Mouse (Mus musculus) granulocyte monocyte progenitor cell, adult 5-6 weeks (primary cell): Measurements from ENCODE around the gene Specc1. TPM values are rescaled to one million over a fixed set of nuclear protein-coding genes. Genes with fewer than 3 reads are reported as not detected.

Experiments used
- ATAC-seq: replicated peaks from 2 replicates; pipeline ENCODE4 v1.8.0; 2016; ENCODE audit warnings: mild to moderate bottlenecking, moderate TSS enrichment, inconsistent platforms; ENCODE audit not compliant: poor library complexity, severe bottlenecking
- total RNA-seq, 2 experiments: library from RNA; stranded (forward) in 1 of 2; stranded (reverse) in 1 of 2; fragments of 200-712, 200-1000 nt in 1 of 2; fragments of >200 nt in 1 of 2; fragmentation: Nextera tagmentation in 1 of 2; gene quantifications; 2 replicates each; pipeline ENCODE4 v1.2.3; 2014 to 2017

Gene Specc1
- total RNA-seq, 2 experiments from 2014 or later, result 14.4 to 21.6 TPM

- ATAC-seq, result no peak
Measured at GRCm38 (mm10) chr11:62148026-62148425, 191.5 kb downstream of the Specc1 start.

- ATAC-seq, result peak; percentile 48; the same call in 1 of the 2 replicates
Measured at GRCm38 (mm10) chr11:62148449-62148848, 191.9 kb downstream of the Specc1 start.

- no peak for ATAC-seq
Measured at GRCm38 (mm10) chr11:62153057-62153456, 196.5 kb downstream of the Specc1 start.

DNA sequence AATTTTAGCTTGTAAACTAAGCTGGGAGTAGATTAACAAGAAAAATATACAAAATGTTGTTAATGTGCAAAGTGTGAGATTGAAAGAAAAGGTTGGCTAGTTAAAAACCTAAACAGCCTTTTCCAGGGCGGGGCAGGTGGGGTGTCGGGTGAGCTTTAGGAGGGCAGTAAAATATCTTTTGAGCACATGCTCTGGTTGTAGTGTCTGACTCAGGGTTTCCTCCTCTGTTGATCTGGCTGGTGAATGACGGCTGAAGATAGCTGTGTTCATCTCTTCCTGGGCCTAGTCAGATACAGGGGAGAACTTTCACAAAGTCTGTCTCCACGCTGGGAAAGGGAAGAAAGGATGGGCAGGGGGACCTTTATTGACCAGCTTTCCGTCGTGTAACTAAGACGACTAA, 203.2 kb downstream of the Specc1 start:
- no peak for ATAC-seq

DNA sequence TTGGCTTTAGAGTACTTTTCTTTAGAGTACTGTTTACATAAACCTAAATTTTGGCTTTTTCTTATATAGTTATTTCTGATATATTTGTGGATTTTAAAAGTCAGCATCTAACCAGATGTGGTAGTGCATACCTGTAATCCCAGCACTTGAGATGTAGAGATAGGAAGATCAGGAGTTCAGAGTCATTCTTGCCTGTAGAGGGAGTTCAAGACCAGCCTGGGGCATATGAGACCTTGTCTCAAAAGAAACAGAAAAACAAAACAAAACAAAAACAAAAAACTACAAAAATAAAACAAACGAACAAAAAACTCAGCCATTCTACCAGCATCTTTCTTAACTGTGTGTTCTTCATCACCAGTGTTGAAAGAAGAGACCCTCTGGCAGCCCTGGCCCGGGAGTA, 204.9 kb downstream of the Specc1 start:
- ATAC-seq, result no peak

DNA sequence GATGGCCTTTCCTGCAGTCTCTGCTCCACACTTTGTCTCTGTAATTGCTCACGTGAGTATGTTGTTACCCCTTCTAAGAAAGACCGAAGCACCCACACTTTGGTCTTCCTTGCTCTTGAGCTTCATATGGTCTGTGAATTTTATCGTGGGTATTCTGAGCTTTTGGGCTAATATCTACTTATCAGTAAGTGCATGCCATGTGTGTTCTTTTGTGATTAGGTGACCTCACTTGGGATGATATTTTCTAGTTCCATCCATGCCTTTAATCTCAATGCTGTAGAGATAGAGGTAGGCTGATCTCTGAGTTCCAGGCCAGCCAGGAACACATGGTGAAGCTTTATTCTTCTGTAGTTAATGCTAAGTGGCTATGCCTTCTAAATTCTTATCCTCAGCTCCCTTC, 207.8 kb downstream of the Specc1 start:
- ATAC-seq, result no peak

DNA sequence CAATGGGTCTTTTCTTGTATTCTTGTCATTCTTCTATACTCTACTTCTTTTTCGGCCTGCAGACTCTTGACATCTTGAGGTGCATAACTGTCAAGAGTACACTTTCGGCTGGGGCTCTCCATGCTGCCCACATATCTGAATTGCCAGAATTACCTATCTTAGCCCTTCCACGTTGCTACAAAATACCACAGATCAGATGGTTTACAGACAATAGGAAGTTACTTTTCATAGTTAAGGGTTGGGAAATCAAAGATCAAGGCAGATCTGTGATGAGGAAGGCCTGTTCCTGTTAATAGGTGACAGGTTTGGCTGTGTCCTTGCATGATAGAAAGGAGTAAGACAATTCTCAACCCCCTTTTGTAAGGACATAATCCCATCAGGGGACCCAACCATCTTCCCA, 209.9 kb downstream of the Specc1 start:
- ATAC-seq, result peak; percentile 35

DNA sequence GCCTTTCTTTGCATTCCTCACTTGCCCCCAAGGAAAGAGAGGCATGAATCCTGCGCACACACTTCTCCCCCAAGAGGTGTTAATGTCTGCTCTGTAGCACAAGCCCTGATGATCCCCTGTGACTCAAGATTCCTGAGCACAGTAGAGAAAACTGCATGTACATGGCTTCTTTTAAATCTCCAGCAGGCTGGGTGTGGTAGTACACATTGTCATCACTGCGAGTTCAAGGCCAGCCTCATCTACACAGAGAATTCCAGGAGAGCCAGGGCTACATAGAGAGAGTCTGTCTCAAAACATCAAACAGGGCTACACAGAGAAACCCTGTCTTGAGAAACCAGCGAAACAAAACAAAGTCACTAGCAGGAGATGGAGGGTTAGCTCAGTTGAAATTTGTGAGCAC, 211.6 kb downstream of the Specc1 start:
- ATAC-seq, result no peak

- no peak for ATAC-seq
Measured at GRCm38 (mm10) chr11:62177395-62178113, 221.0 kb downstream of the Specc1 start.

- no peak for ATAC-seq
Measured at GRCm38 (mm10) chr11:62180791-62181190, 224.2 kb downstream of the Specc1 start.

DNA sequence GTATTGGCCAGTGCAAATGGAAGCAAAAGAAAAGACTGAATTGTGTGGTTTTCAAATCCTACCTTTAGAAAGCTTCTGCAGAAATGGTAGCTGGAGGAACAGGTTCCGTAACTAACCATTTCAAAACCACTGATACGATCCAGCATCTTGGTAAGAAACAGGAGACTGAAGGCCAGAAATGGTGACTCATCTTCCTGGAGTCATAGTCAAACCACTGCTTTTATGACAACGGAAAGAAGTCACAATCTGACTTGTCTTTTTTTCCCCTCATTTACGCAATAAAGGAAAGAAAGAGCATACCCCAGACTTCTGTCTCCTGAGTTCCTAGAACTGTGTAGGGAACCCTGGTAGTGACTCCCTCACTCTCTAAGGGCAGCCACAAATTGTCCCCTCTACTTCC, 228.3 kb downstream of the Specc1 start:
- peak; percentile 98 for ATAC-seq

DNA sequence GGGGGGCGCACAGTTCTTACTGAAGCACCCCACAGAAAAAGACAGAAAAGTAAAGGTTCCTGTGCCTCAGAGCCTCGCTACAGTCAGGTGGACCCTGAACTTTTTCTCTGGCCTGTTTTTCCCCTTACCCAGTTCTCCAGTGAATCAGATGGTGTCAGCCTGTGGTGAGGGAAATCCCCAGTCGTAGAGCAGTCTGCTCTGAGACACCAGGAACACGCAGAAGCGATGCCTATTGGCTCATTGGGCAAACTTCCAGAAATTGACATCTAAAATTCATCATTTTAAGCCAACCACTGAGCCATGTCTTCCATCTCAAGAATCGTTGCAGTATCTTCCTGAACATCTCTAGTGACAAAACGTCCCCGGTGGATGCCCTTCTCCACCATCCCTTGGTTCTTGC, 230.5 kb downstream of the Specc1 start:
- peak; percentile 67 for ATAC-seq

GRCm38 (mm10) chr11:62192050-62192449, 235.5 kb downstream of the Specc1 start:
- no peak for ATAC-seq

GRCm38 (mm10) chr11:62193116-62193515, 236.6 kb downstream of the Specc1 start:
- ATAC-seq, result no peak

DNA sequence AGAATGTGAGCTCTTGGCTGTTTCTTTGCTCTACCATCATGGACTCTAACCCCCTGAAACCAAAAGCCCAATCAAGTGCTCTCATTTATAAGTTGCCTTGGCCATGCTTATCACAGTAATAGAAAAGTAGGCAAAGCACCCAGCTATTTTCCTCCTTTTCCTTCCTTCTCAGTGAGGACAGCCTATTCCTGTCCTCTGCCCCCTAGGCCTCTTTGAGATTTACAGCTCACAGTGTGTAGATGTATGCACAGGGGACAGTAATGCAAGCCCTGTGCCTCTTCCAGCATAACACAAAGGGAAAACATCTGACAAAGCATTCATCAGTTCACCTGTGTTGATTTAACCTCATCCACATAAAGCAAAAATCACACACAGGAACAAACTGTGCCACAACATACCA, 237.7 kb downstream of the Specc1 start:
- ATAC-seq, result no peak

DNA sequence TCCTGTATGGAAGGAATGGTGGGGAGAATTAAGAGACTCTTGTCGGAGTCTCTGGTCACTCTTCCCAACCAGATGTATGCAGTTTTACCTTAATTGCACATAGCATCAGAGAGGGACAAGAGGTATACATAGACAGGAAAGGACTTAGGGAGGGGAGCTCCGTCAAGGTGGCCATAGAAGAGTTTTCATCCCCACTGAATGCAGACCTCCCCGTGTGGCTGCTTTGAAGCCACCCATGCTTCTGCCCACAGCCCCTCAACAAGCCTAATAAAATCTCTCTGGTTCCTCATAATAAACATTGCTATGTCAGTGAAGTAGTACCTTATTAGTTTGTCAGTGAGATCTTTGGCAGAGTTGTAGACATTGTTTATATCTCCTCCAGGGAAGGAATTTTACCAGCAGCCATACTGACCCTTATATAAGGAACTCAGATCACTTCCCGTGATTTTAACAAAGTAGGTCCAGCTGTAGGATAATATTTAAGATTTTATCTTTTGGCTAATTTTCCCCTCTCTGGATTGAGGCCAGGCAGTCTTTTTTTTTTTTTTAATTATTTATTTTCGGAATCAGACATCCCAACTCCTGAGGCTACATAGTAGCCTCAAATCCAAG, 244.4 kb downstream of the Specc1 start:
- no peak for ATAC-seq

DNA sequence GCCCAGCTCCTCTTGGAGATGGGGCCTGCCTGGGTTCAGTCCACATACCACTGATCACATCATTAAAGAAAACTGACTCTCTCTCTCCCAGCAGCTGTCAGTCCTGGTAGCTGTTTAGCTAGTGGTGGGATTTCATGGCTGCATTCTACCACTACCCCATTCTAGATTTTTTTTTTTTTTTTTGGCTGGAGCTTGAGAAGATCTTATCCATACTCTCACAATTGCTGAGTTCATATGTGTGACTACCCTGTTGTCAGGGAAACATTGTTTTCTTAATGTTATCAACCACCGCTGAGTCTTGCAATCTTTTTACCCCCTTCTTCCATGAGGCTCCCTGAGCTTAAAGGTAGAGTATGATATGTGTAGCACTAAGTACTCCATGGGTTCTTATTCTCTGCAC, 246.1 kb downstream of the Specc1 start:
- ATAC-seq, result no peak; the same call in 1 of the 2 replicates

DNA sequence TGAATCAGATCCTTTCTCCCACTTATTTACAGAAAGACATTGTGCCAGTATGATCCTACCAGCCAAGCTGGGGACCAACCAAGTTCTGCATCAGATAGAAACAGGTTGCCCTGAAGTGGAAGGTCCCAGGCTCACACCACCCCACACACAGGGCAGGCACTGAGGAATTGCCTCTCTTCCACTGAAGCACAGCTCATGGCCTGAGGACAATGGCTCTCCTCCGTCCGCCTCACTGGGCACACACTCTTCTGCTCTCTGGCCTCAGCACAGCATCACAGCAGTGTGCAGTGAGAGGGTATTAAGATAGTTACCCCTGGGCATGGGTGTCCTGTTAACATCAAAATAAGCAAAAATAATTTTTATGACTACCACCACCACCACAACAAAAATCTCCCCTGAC, 252.5 kb downstream of the Specc1 start:
- ATAC-seq, result no peak

- no peak for ATAC-seq
Measured at GRCm38 (mm10) chr11:62209891-62210290, 253.3 kb downstream of the Specc1 start.

DNA sequence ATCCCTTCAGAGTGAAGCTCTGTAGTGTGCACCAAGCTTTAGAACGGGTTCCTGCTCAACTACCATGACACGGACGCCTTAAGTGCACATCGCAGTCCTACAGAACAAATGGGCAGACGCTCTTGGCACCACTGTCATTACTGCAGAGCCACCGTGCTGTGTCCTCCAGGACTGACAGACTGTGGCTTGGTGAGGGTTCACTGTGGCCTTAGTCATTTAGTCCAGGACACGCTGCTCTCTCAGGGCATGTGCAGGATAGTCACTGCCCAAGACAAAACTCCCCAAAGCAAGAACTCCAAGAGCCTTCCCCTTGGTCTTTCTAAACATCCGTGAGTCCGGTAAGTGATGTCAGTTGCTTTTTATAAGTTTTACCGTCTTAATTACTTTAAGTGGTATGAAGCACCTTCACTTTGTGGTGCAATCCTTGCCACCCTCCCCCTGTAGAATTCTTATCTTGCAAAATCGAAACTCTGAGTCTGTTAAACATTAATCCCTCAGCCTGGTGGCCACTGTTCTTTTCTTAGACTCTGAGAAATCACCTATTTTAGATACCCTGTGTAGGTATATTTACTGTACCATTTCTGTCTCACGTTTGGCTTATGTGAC, 256.9 kb downstream of the Specc1 start:
- ATAC-seq, result no peak

GRCm38 (mm10) chr11:62215107-62215506, 258.5 kb downstream of the Specc1 start:
- ATAC-seq, result no peak

GRCm38 (mm10) chr11:62217751-62218150, 261.2 kb downstream of the Specc1 start:
- peak; percentile 26; the same call in 1 of the 2 replicates for ATAC-seq
